Mouse (Mus musculus) olfactory bulb, adult 2 months (tissue): Measurements from ENCODE around the gene Rere. TPM values are rescaled to one million over a fixed set of nuclear protein-coding genes. Genes with fewer than 3 reads are reported as not detected.

Source experiments
- H3K27ac ChIP-seq: fragments of 200-500 bp; 2 replicates; pipeline ENCODE4 v1.5.1; 2012; ENCODE audit warnings: low read depth, low read length; ENCODE audit not compliant: insufficient read depth
- H3K4me1 ChIP-seq: fragments of 200-500 bp; 2 replicates; pipeline ENCODE4 v1.6.1; 2012; ENCODE audit warnings: low read length; ENCODE audit not compliant: control insufficient read depth, insufficient read depth
- H3K4me3 ChIP-seq: fragments of 200-500 bp; 2 replicates; pipeline ENCODE4 v1.5.1; 2012; ENCODE audit warnings: mild to moderate bottlenecking, low read depth, low read length, moderate library complexity; ENCODE audit not compliant: insufficient read depth
- CTCF ChIP-seq: fragments of 200-500 bp; IDR thresholded peaks from 2 replicates; pipeline ENCODE4 v1.5.1; 2012; ENCODE audit warnings: low read depth, mild to moderate bottlenecking, low read length, moderate library complexity; ENCODE audit not compliant: insufficient read depth
- POLR2A ChIP-seq: fragments of 200-500 bp; IDR thresholded peaks from 2 replicates; pipeline ENCODE4 v1.6.1; 2012; ENCODE audit warnings: mild to moderate bottlenecking, low read depth, low read length, moderate library complexity; ENCODE audit not compliant: insufficient read depth
- WGBS: fragments of 180-500 bp; shearing (Covaris S2); methylation state at CpG from one replicate; pipeline ENCODE4 v1.1.7; 2018; 5-methylcytosine and 5-hydroxymethylcytosine counted together
- polyA plus RNA-seq: library from polyadenylated mRNA; stranded (reverse); fragments of >200 nt; gene quantifications from 2 replicates; pipeline ENCODE4 v1.2.4, GENCODE M21; 2012; ENCODE audit warnings: low replicate concordance; ENCODE audit not compliant: missing spikeins, insufficient read depth, insufficient read length

Gene Rere
- polyA plus RNA-seq = 249 and 288 TPM in 2 replicates

DNA sequence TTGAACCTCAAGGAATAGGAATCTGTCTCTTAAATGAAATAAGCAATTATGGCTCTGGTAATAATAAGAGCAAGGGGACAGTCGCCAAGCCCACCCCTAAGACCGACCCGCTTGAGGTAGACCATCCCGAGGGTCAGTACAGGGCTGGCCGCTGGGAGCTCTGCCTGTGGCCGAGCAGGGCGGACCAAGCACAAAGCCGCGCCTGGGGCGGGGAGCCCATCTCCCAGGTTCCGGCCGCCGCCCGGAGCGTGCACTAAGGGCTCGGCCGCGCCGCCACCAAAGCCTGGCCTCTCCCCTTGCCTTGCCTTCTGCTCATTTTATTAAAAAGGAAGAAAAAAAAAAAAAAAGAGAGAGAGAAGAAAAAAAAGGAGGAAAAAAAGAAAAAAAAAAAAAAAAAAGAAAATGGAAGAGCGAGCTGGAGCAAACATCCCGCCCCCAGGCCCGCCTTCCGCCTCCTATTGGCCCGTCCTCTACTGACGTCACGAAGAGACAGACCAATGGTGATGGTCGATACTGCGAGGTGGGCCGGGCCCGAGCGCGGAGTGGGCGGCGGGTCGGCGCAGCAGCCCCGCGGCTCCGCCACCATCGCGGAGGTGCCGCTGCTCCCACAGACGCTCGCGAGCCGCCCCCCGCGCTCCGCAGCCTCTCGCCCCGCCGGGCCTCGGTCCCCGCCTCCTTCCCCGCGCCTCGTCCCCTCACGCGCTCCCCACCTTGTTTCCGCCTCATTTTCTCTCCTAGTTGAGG, at the start of gene Rere:
Gene Rere, plus strand, starts transcription at position 629 of the 744 bp plus-strand sequence.
- peak within 1 kb of the TSS; percentile 100 for H3K27ac ChIP-seq
- TF ChIP-seq POLR2A = peak; percentile 93
- TF ChIP-seq CTCF = 0 out of 2 replicates have a peak, but pooled peaks have one; percentile 12
- under 1% methylated on average over 60 of the region's 60 CpGs for WGBS
- peak within 1 kb of the TSS; percentile 84 for H3K4me3 ChIP-seq
- no peaks in the 10 kb centered on the region for H3K4me1 ChIP-seq

DNA sequence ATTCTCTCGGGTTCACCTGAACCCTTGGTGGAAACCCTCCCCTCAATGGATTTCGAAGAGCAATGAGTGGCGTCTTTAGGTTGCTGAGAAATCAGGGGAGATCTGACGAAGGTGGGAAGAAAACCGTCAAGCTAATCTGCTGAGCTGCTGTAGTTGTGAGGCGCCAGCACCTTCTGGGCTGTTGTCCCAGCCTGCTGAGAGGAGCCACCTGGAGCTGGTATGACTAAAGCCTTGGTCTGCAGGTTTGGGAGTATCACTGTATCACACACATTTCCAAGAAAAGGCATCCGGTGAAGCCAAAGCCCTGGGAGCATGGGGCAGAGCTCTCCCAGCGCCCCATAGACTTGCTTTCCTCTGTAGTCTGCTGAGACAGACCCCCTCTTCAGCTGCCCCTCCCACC, 49.6 kb upstream of the Rere start:
- H3K27ac ChIP-seq = no peak overlapping the region

GRCm38 (mm10) chr4:150234599-150235327, 46.7 kb upstream of the Rere start:
- H3K4me1 ChIP-seq = peaks cover 25% of the 10 kb centered on the region
- peak overlapping the region; percentile 14 for H3K27ac ChIP-seq
- no peak for TF ChIP-seq CTCF
- no peak for TF ChIP-seq POLR2A
- WGBS = 23% methylated on average over 8 of the region's 8 CpGs
- H3K4me3 ChIP-seq = no peak overlapping the region

More for the DNA sequence above, 49.6 kb upstream of the Rere start:
- Histone ChIP-seq H3K4me3 (no peak overlapping the region), H3K4me1 (peaks cover 19% of the 10 kb centered on the region)
- WGBS = 87% methylated on average over 8 of the region's 8 CpGs
- TF ChIP-seq POLR2A (no peak), CTCF (no peak)

- TF ChIP-seq CTCF (no peak), POLR2A (no peak)
- Histone ChIP-seq H3K4me3 (no peak overlapping the region), H3K4me1 (peaks cover 24% of the 10 kb centered on the region), H3K27ac (no peak overlapping the region)
- WGBS = 73% methylated on average over 4 of the region's 4 CpGs
These were observed 45.9 kb upstream of the Rere start for GRCm38 (mm10) chr4:150235585-150235984.

GRCm38 (mm10) chr4:150236031-150236430, 45.4 kb upstream of the Rere start:
- WGBS = 79% methylated on average over 8 of the region's 8 CpGs
- peaks cover 23% of the 10 kb centered on the region for H3K4me1 ChIP-seq
- H3K4me3 ChIP-seq = no peak overlapping the region
- no peak for TF ChIP-seq POLR2A
- TF ChIP-seq CTCF = no peak
- H3K27ac ChIP-seq = peak overlapping the region; percentile 90

DNA sequence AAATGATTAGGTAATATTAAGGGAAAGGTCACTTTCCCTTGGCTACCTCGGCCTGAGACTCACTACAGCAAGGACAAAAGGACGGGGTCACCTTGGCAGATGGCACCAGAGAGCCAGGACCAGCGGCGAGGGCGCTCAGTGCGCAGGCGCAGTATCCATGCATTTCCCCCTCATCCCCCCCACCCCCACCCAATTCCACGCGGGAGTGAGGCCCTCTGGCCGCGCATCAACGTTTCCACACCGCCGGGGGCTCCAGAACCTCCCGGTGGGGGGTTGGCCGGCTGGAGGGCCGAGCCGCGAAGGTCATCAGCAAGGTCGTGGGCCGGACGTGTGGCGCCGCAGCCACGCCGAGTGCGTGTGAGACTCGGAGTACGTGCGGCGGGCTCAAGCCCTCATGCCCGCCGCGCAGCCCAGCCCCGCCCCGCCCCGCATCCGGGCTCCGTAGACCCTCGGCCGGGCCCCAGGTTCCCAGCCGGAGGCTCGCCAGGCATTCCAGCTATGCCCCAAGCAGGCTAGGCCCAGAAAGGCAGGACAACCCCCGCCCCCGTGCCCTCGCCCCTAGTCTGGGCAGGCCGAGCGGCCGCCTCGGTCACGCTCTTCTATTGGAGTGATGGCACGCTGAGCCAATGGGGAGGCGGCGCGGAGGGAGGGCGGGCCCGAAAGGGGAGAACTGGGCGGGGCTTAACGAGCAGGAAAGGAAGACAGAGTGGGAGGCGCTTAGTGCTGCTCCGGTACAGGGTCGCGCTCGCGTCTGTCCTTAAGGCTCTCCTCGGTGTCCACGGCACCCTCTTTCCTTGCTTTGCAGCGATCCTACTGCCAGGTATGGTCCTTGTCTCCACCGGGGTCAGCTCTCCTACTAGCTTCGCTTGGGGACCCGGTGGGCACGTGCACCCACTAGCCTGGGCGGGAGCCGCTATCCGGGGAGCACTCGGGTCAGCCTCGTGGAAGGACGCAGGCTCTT, 44.6 kb upstream of the Rere start, which contains the start of gene Eno1:
Gene Eno1, plus strand, starts transcription at position 201 of the 961 bp plus-strand sequence.
- Histone ChIP-seq H3K4me1 (peaks cover 29% of the 10 kb centered on the region), H3K27ac (peak within 1 kb of the TSS; percentile 93), H3K4me3 (peak within 1 kb of the TSS; percentile 85)
- under 1% methylated on average over 78 of the region's 78 CpGs for WGBS
- TF ChIP-seq CTCF (no peak), POLR2A (peak; percentile 29)

- peak overlapping the region; percentile 85 for H3K4me3 ChIP-seq
- peaks cover 32% of the 10 kb centered on the region for H3K4me1 ChIP-seq
- TF ChIP-seq CTCF (no peak), POLR2A (no peak)
- peak overlapping the region; percentile 93 for H3K27ac ChIP-seq
- 3% methylated on average over 21 of the region's 21 CpGs for WGBS
These were observed 43.6 kb upstream of the Rere start for GRCm38 (mm10) chr4:150237636-150238361.
